Mouse (Mus musculus): ENCODE data around the gene Gal3st2.
"Not testable (repeated sequence)": the region's sequence is repeated elsewhere in the genome, so short reads cannot be mapped to it uniquely, and the experiment has no call there.

GRCm38 (mm10) chr1:93881778-93882177 is 20.7 kb downstream of the Gal3st2 start:
- TF ChIP-seq POLR2A, CTCF (IDR thresholded peaks at IDR 0.05; ENCODE audit: insufficient read depth, low read depth, low read length): not testable (repeated sequence)
